Mouse (Mus musculus) stomach, postnatal 0 days (tissue): ENCODE measurements around the gene Dpysl5.
A peak's percentile ranks its signal among the peaks of the same experiment; 100 is the strongest.

Experiments used
- CTCF ChIP-seq: IDR thresholded peaks from 2 replicates; pipeline ENCODE4 v1.5.1; 2016; ENCODE audit warnings: antibody characterized with exemption, low read depth, mild to moderate bottlenecking, moderate library complexity
- EP300 ChIP-seq: optimal IDR thresholded peaks from 2 replicates; pipeline ENCODE3; 2016; ENCODE audit warnings: antibody characterized with exemption

DNA sequence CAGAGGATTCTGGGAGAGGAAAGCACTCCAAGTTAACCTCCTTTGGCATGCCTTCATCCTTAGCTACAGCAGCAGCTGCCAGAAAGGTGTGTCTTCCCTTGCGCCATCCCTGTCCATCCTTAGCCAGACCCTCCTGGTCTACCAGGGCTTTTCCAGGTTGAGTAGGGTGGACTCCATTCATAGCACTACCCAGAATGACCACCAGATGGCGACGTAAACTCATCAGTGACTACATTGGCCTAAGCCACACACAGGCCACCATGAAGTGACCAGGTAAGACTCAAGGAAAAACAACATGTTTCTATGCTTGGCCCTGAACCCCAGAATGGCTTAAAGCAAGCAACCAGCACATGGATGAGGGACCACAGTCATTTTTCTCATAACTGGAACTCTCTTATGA, 94.7 kb downstream of the Dpysl5 start:
- TF ChIP-seq CTCF (peak; percentile 99), EP300 (no peak)
